ENCODE assay signal across 21 mouse cellular contexts in the genomic region with DNA sequence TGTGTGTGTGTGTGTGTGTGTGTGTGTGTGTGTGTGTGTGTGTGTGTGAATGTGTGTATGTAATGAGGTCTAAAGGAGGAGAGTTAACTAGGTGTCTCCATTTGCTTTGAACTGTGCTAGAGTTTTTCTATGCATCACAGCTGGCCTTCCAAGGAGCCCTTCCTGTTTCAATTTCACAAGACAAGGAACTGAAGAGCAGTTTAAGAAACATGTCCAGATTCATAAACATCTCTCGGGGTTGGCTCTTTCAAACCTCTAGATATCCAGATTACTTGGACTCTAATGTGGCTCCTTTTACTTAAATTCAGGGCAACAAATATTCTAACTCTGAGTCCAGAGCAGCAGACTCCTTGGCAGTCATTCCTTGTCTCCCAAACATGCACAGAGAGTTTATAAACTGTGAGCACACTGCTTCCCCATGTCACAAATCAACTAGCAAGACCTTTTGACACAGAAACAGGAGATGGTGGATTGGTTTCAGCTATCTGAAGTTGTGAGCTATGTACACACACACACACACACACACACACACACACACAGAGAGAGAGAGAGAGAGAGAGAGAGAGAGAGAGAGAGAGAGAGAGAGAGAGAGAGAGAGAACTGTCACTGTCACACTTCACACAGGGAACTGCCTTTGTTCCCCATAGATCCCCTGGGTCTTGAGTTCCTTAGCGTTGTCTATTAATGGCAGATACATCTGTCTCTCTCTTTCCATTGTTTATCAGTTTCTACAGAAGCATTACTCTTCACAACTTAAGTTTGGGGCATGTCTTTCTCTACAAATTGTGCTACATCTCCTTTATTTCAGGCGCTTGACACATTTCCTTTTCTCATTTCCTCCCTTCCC.
DNase-seq lines count a peak whose midpoint lies in the region; ATAC-seq and TF ChIP-seq lines count a peak whose summit lies in the region.
"Had no signal": no experiment of that assay in that cellular context is flagged by ENCODE, and none has a peak within 500 bp of the region (broad histone marks: within the 10 kb centered on the region; RNA-seq: fewer than 3 reads in every experiment).

No protein-coding gene starts in this region.

- no peaks in the 10 kb centered on the region for H3K9me3 ChIP-seq in forebrain, postnatal 0 days (ENCODE audit: low read length)
- H3K9me3 ChIP-seq in forebrain, embryonic 11.5 days (ENCODE audit: control insufficient read depth, low read length): no peaks in the 10 kb centered on the region
- H3K9me3 ChIP-seq in forebrain, embryonic 10.5 days: no peaks in the 10 kb centered on the region
- H3K9me3 ChIP-seq: embryonic facial prominence, embryonic 13.5 days; liver, embryonic 15.5 days; midbrain, embryonic 12.5 days had no signal

- H3K27ac ChIP-seq in forebrain, postnatal 0 days (ENCODE audit: low read depth, low read length): no peak overlapping the region
- H3K27ac ChIP-seq in forebrain, embryonic 11.5 days (ENCODE audit: low read depth, low read length): no peak overlapping the region
- H3K27ac ChIP-seq in macrophage: peak overlapping the region; percentile 84
- H3K27ac ChIP-seq in forebrain, embryonic 10.5 days: no peak overlapping the region
- H3K27ac ChIP-seq: embryonic facial prominence, embryonic 13.5 days; gastrocnemius, adult 2 months; liver, embryonic 15.5 days; midbrain, embryonic 12.5 days had no signal

- no peaks in the 10 kb centered on the region for H3K27me3 ChIP-seq in forebrain, postnatal 0 days (ENCODE audit: insufficient read depth, low read length)
- H3K27me3 ChIP-seq in forebrain, embryonic 11.5 days (ENCODE audit: control insufficient read depth, insufficient read depth, low read length): no peaks in the 10 kb centered on the region
- no peaks in the 10 kb centered on the region for H3K27me3 ChIP-seq in forebrain, embryonic 10.5 days (ENCODE audit: poor library complexity, severe bottlenecking)
- H3K27me3 ChIP-seq: embryonic facial prominence, embryonic 13.5 days; liver, embryonic 15.5 days; midbrain, embryonic 12.5 days had no signal

- H3K4me1 ChIP-seq in forebrain, postnatal 0 days (ENCODE audit: insufficient read depth): 0 out of 2 replicates have a peak, but pooled peaks cover 3% of the 10 kb centered on the region
- H3K4me1 ChIP-seq in forebrain, embryonic 11.5 days (replicated peaks; ENCODE audit: control insufficient read depth, insufficient read depth, low read length): peaks cover 2% of the 10 kb centered on the region; the same call in 1 of the 2 replicates
- H3K4me1 ChIP-seq in forebrain, embryonic 10.5 days: peaks cover 15% of the 10 kb centered on the region
- H3K4me1 ChIP-seq: embryonic facial prominence, embryonic 13.5 days; liver, embryonic 15.5 days had no signal

- no peak overlapping the region for H3K4me3 ChIP-seq in forebrain, postnatal 0 days (ENCODE audit: low read depth, low read length)
- H3K4me3 ChIP-seq in forebrain, embryonic 11.5 days (ENCODE audit: low read depth, low read length): no peak overlapping the region
- no peak overlapping the region for H3K4me3 ChIP-seq in macrophage (ENCODE audit: inconsistent target)
- no peak overlapping the region for H3K4me3 ChIP-seq in forebrain, embryonic 10.5 days
- H3K4me3 ChIP-seq: embryonic facial prominence, embryonic 13.5 days; gastrocnemius, adult 2 months; liver, embryonic 15.5 days; midbrain, embryonic 12.5 days had no signal

- no peak overlapping the region for H3K9ac ChIP-seq in forebrain, postnatal 0 days
- H3K9ac ChIP-seq in forebrain, embryonic 11.5 days (ENCODE audit: low read length): no peak overlapping the region
- H3K9ac ChIP-seq: embryonic facial prominence, embryonic 13.5 days; liver, embryonic 15.5 days; midbrain, embryonic 12.5 days had no signal

- H3K4me2 ChIP-seq in forebrain, postnatal 0 days (ENCODE audit: low read depth): no peak overlapping the region
- no peak overlapping the region for H3K4me2 ChIP-seq in forebrain, embryonic 11.5 days (ENCODE audit: low read depth, low read length, severe bottlenecking)
- H3K4me2 ChIP-seq: embryonic facial prominence, embryonic 13.5 days; liver, embryonic 15.5 days; midbrain, embryonic 12.5 days had no signal

- H3K79me2 ChIP-seq in macrophage (ENCODE audit: inconsistent target): no peaks in the 10 kb centered on the region

- peak; percentile 48; the same call in 1 of the 2 replicates for ATAC-seq in forebrain, postnatal 0 days
- ATAC-seq in forebrain, embryonic 11.5 days (replicated peaks; ENCODE audit: low FRiP score): no peak
- ATAC-seq: forebrain, embryonic 14.5 days had no signal

- WGBS in forebrain, postnatal 0 days: 76% methylated on average over 3 of the region's 3 CpGs
- 80% methylated on average over 3 of the region's 3 CpGs for WGBS in forebrain, embryonic 11.5 days
- 25% methylated on average over 3 of the region's 3 CpGs for WGBS in macrophage (ENCODE audit: missing documents)
- 79% methylated on average over 3 of the region's 3 CpGs for WGBS in forebrain, embryonic 10.5 days

- TF ChIP-seq CTCF in forebrain, postnatal 0 days (IDR thresholded peaks at IDR 0.05; ENCODE audit: low read depth): no peak

- H3K36me3 ChIP-seq in forebrain, postnatal 0 days (ENCODE audit: insufficient read depth): no peaks in the 10 kb centered on the region
- no peaks in the 10 kb centered on the region; the same call in 1 of the 2 replicates for H3K36me3 ChIP-seq in forebrain, embryonic 11.5 days (ENCODE audit: control insufficient read depth, insufficient read depth, low read length)
- H3K36me3 ChIP-seq in macrophage (ENCODE audit: inconsistent target): no peaks in the 10 kb centered on the region
- no peaks in the 10 kb centered on the region for H3K36me3 ChIP-seq in forebrain, embryonic 10.5 days (replicated peaks)
- H3K36me3 ChIP-seq: embryonic facial prominence, embryonic 13.5 days; liver, embryonic 15.5 days; midbrain, embryonic 12.5 days had no signal

- no peak for DNase-seq in forebrain, postnatal 0 days
- DNase-seq in forebrain, embryonic 11.5 days (ENCODE audit: low spot score): no peak
- DNase-seq in spleen, postnatal 36 days (ENCODE audit: low spot score in 2 of 2): peak; percentile 25 to 41
- no peak for DNase-seq in spleen, postnatal 10 days (ENCODE audit: low spot score in 2 of 2)
- peak; percentile 3 for DNase-seq in telencephalon, adult 2 months (ENCODE audit: low read depth, low spot score)
- no peak for DNase-seq in forebrain, embryonic 10.5 days (ENCODE audit: extremely low spot score, low spot score)
- DNase-seq in testis, postnatal 14 days (ENCODE audit: low spot score): no peak
- DNase-seq: adrenal gland, postnatal 25 days; cerebellum, postnatal 36 days; gastrocnemius, adult 2 months; heart, postnatal 36 days; kidney, postnatal 14 days; layer of hippocampus, adult 9-11 months; left cerebral cortex, postnatal 4 days; spleen, adult 18-20 months; thymus, postnatal 4 days had no signal

Comparison
In these comparisons a context has a peak if more than half of its experiments do, and no peak if none do; other contexts are left out.
1. DNase-seq: peak in spleen, postnatal 36 days (2 of 2) and telencephalon, adult 2 months (single experiment); none in forebrain, postnatal 0 days (single experiment), forebrain, embryonic 11.5 days (single experiment), spleen, postnatal 10 days (0 of 2), forebrain, embryonic 10.5 days (single experiment) and testis, postnatal 14 days (single experiment).